Mouse (Mus musculus) liver, embryonic 14 days (tissue): ENCODE data around the gene Wdr47. TPM values are rescaled to one million over a fixed set of nuclear protein-coding genes. Genes with fewer than 3 reads are reported as not detected.

Experiments used
- polyA plus RNA-seq: library from polyadenylated mRNA; depleted of rRNA; stranded (reverse); fragments of >200 nt; gene quantifications from 2 replicates; pipeline ENCODE4 v1.2.3, GENCODE M21; 2012; rRNA removed

Gene Wdr47
- polyA plus RNA-seq = 1.5 TPM in 2 replicates

GRCm38 (mm10) chr3:108590786-108591529 lies at the start of gene Wdr47:
Gene Wdr47 (plus strand): TSS chr3:108591279.

DNA sequence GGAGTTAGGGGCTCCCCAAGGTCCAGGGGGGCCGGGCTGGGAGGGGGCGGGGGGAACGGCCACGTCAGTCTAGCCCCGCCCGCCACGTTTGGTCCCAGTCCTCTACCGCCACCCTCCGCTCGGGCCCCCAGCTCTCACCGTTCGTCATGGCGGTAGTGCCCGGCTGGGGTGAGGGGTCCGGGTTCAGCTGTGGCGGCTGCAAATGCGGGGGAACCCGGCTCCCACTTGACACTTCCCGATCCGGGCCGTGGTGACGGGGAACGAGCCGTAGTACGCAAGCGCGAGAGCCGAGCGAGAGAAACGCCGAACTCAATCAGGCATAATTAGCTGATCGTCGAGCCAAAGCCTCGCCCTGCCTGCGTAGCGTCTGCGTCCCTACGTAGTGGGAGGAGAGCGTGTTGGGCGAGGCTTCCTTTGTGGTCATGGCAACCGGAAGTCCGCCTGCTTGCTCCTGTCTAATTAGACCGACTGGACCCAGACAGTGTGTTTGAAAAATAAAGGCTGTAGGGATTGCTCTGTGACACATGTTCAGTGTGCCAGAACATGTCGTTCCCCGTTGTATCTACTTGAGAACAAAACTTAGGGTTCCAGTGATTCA lies 28.8 kb upstream of the Wdr47 start, which contains the start of gene Tmem167b:
Gene Tmem167b (minus strand): TSS at position 334 of the 598 bp plus-strand sequence.

GRCm38 (mm10) chr3:108571443-108572294 lies 19.4 kb upstream of the Wdr47 start, which contains the start of gene Taf13:
Gene Taf13 (plus strand): TSS chr3:108571698.

GRCm38 (mm10) chr3:108653710-108654379 lies 62.8 kb downstream of the Wdr47 start, which contains the start of gene Clcc1:
Gene Clcc1 (plus strand): TSS chr3:108653913.

Other genes with a start within 250 kb of the Wdr47 start
- gene Mybphl, start 226.4 kb upstream of the Wdr47 start, polyA plus RNA-seq = 0.16 and 0.25 TPM in 2 replicates
- gene Psrc1, start 207.4 kb upstream of the Wdr47 start, polyA plus RNA-seq = 20.7 and 20.8 TPM in 2 replicates
- gene Celsr2, start 175.7 kb upstream of the Wdr47 start, polyA plus RNA-seq = 0.23 and 0.29 TPM in 2 replicates
- 46.8 and 52.8 TPM in 2 replicates for gene Sars, start 146.1 kb upstream of the Wdr47 start, polyA plus RNA-seq
- gene 1700013F07Rik, start 57.1 kb upstream of the Wdr47 start, polyA plus RNA-seq = not detected in 2 replicates
- gene 5330417C22Rik, start 54.7 kb upstream of the Wdr47 start, polyA plus RNA-seq = 0.05 and 0.11 TPM in 2 replicates
- 3.4 and 4.7 TPM in 2 replicates for gene Tmem167b, start 28.8 kb upstream of the Wdr47 start, polyA plus RNA-seq
- gene Taf13, start 19.6 kb upstream of the Wdr47 start, polyA plus RNA-seq = 6.1 and 6.8 TPM in 2 replicates
- 25.3 and 27.0 TPM in 2 replicates for gene Clcc1, start 62.6 kb downstream of the Wdr47 start, polyA plus RNA-seq
- gene Gpsm2, start 131.0 kb downstream of the Wdr47 start, polyA plus RNA-seq = 19.8 and 31.5 TPM in 2 replicates
- 0.62 and 0.86 TPM in 2 replicates for gene Aknad1, start 148.4 kb downstream of the Wdr47 start, polyA plus RNA-seq
- 12.5 TPM in 2 replicates for gene Stxbp3, start 249.2 kb downstream of the Wdr47 start, polyA plus RNA-seq